Mouse (Mus musculus): ENCODE measurements around the gene Jund. TPM values are rescaled to one million over a fixed set of nuclear protein-coding genes. Genes with fewer than 3 reads are reported as not detected.

Jund gene
- polyA plus RNA-seq, 1 experiment from 2014 or later = 117 TPM

GRCm38 (mm10) chr8:70680039-70680438 lies 18.7 kb upstream of the Jund start:
- Histone ChIP-seq H3K4me3 (ENCODE audit: low read length) (no peak overlapping the region), H3K36me3 (ENCODE audit: control insufficient read depth, insufficient read depth, low read length) (peaks cover 31% of the 10 kb centered on the region)
- WGBS = 69% methylated on average over 3 of the region's 3 CpGs

GRCm38 (mm10) chr8:70681410-70681809 lies 17.3 kb upstream of the Jund start:
- H3K4me1 ChIP-seq (ENCODE audit: control insufficient read depth, insufficient read depth, low read length) = peaks cover 8% of the 10 kb centered on the region; the same call in 1 of the 2 replicates
- H3K4me2 ChIP-seq (replicated peaks; ENCODE audit: low read depth, low read length) = no peak overlapping the region
- H3K9me3 ChIP-seq (ENCODE audit: control insufficient read depth, low read length) = no peaks in the 10 kb centered on the region
- peaks cover 28% of the 10 kb centered on the region for H3K36me3 ChIP-seq (ENCODE audit: control insufficient read depth, insufficient read depth, low read length)
- H3K4me3 ChIP-seq (ENCODE audit: low read length) = no peak overlapping the region
- H3K27ac ChIP-seq (ENCODE audit: low read depth, low read length) = no peak overlapping the region
- no peak for ATAC-seq (ENCODE audit: low FRiP score, low TSS enrichment)
- WGBS = 75% methylated on average over 3 of the region's 3 CpGs
- no peaks in the 10 kb centered on the region for H3K27me3 ChIP-seq (ENCODE audit: control insufficient read depth, insufficient read depth, low read length)
- H3K9ac ChIP-seq (ENCODE audit: low read depth, low read length) = no peak overlapping the region

More at GRCm38 (mm10) chr8:70680039-70680438, 18.7 kb upstream of the Jund start:
- Histone ChIP-seq H3K4me1 (ENCODE audit: control insufficient read depth, insufficient read depth, low read length) (peaks cover 10% of the 10 kb centered on the region), H3K27ac (ENCODE audit: low read depth, low read length) (no peak overlapping the region), H3K4me2 (replicated peaks; ENCODE audit: low read depth, low read length) (no peak overlapping the region), H3K9me3 (ENCODE audit: control insufficient read depth, low read length) (no peaks in the 10 kb centered on the region), H3K27me3 (ENCODE audit: control insufficient read depth, insufficient read depth, low read length) (no peaks in the 10 kb centered on the region), H3K9ac (ENCODE audit: low read depth, low read length) (no peak overlapping the region)
- no peak for ATAC-seq (ENCODE audit: low FRiP score, low TSS enrichment)

GRCm38 (mm10) chr8:70682193-70682592 lies 16.6 kb upstream of the Jund start:
- no peak overlapping the region for H3K4me3 ChIP-seq (ENCODE audit: low read length)
- 3% methylated on average over 19 of the region's 19 CpGs for WGBS
- H3K9me3 ChIP-seq (ENCODE audit: control insufficient read depth, low read length) = no peaks in the 10 kb centered on the region
- no peaks in the 10 kb centered on the region for H3K27me3 ChIP-seq (ENCODE audit: control insufficient read depth, insufficient read depth, low read length)
- no peak overlapping the region for H3K27ac ChIP-seq (ENCODE audit: low read depth, low read length)
- peak overlapping the region; percentile 40; the same call in 1 of the 2 replicates for H3K9ac ChIP-seq (ENCODE audit: low read depth, low read length)
- peaks cover 8% of the 10 kb centered on the region; the same call in 1 of the 2 replicates for H3K4me1 ChIP-seq (ENCODE audit: control insufficient read depth, insufficient read depth, low read length)
- peak; percentile 45 for ATAC-seq (ENCODE audit: low FRiP score, low TSS enrichment)
- H3K4me2 ChIP-seq (replicated peaks; ENCODE audit: low read depth, low read length) = peak overlapping the region; percentile 21
- H3K36me3 ChIP-seq (ENCODE audit: control insufficient read depth, insufficient read depth, low read length) = peaks cover 26% of the 10 kb centered on the region

GRCm38 (mm10) chr8:70682692-70683091 lies 16.1 kb upstream of the Jund start:
- Histone ChIP-seq H3K9ac (ENCODE audit: low read depth, low read length) (no peak overlapping the region), H3K9me3 (ENCODE audit: control insufficient read depth, low read length) (no peaks in the 10 kb centered on the region), H3K27me3 (ENCODE audit: control insufficient read depth, insufficient read depth, low read length) (no peaks in the 10 kb centered on the region), H3K4me3 (ENCODE audit: low read length) (no peak overlapping the region), H3K4me2 (replicated peaks; ENCODE audit: low read depth, low read length) (no peak overlapping the region), H3K27ac (ENCODE audit: low read depth, low read length) (no peak overlapping the region), H3K36me3 (ENCODE audit: control insufficient read depth, insufficient read depth, low read length) (peaks cover 22% of the 10 kb centered on the region), H3K4me1 (ENCODE audit: control insufficient read depth, insufficient read depth, low read length) (peaks cover 8% of the 10 kb centered on the region; the same call in 1 of the 2 replicates)
- ATAC-seq (ENCODE audit: low FRiP score, low TSS enrichment) = no peak
- 79% methylated on average over 3 of the region's 3 CpGs for WGBS

- H3K4me2 ChIP-seq (replicated peaks; ENCODE audit: low read depth, low read length) = no peak overlapping the region
- H3K4me1 ChIP-seq (ENCODE audit: control insufficient read depth, insufficient read depth, low read length) = peaks cover 8% of the 10 kb centered on the region; the same call in 1 of the 2 replicates
- H3K27me3 ChIP-seq (ENCODE audit: control insufficient read depth, insufficient read depth, low read length) = no peaks in the 10 kb centered on the region
- no peak overlapping the region for H3K27ac ChIP-seq (ENCODE audit: low read depth, low read length)
- no peak; the same call in 1 of the 2 replicates for ATAC-seq (ENCODE audit: low FRiP score, low TSS enrichment)
- no peak overlapping the region for H3K9ac ChIP-seq (ENCODE audit: low read depth, low read length)
- peaks cover 6% of the 10 kb centered on the region for H3K36me3 ChIP-seq (ENCODE audit: control insufficient read depth, insufficient read depth, low read length)
- no peak overlapping the region for H3K4me3 ChIP-seq (ENCODE audit: low read length)
- WGBS = 49% methylated on average over 7 of the region's 7 CpGs
- no peaks in the 10 kb centered on the region for H3K9me3 ChIP-seq (ENCODE audit: control insufficient read depth, low read length)
Observed at GRCm38 (mm10) chr8:70684291-70684690, 14.5 kb upstream of the Jund start.

- no peaks in the 10 kb centered on the region for H3K9me3 ChIP-seq (ENCODE audit: control insufficient read depth, low read length)
- 80% methylated on average over 8 of the region's 8 CpGs for WGBS
- H3K4me3 ChIP-seq (ENCODE audit: low read length) = no peak overlapping the region
- no peak overlapping the region for H3K9ac ChIP-seq (ENCODE audit: low read depth, low read length)
- no peak for ATAC-seq (ENCODE audit: low FRiP score, low TSS enrichment)
- peaks cover 14% of the 10 kb centered on the region for H3K4me1 ChIP-seq (ENCODE audit: control insufficient read depth, insufficient read depth, low read length)
- H3K4me2 ChIP-seq (replicated peaks; ENCODE audit: low read depth, low read length) = no peak overlapping the region
- H3K27ac ChIP-seq (ENCODE audit: low read depth, low read length) = no peak overlapping the region
- no peaks in the 10 kb centered on the region for H3K27me3 ChIP-seq (ENCODE audit: control insufficient read depth, insufficient read depth, low read length)
- no peaks in the 10 kb centered on the region for H3K36me3 ChIP-seq (ENCODE audit: control insufficient read depth, insufficient read depth, low read length)
Observed at GRCm38 (mm10) chr8:70687576-70687975, 11.2 kb upstream of the Jund start.

GRCm38 (mm10) chr8:70688136-70688535 lies 10.6 kb upstream of the Jund start:
- Histone ChIP-seq H3K4me2 (replicated peaks; ENCODE audit: low read depth, low read length) (no peak overlapping the region), H3K9ac (ENCODE audit: low read depth, low read length) (no peak overlapping the region), H3K4me3 (ENCODE audit: low read length) (no peak overlapping the region), H3K27me3 (ENCODE audit: control insufficient read depth, insufficient read depth, low read length) (no peaks in the 10 kb centered on the region), H3K36me3 (ENCODE audit: control insufficient read depth, insufficient read depth, low read length) (no peaks in the 10 kb centered on the region), H3K4me1 (ENCODE audit: control insufficient read depth, insufficient read depth, low read length) (peaks cover 15% of the 10 kb centered on the region), H3K9me3 (ENCODE audit: control insufficient read depth, low read length) (no peaks in the 10 kb centered on the region), H3K27ac (ENCODE audit: low read depth, low read length) (no peak overlapping the region)
- ATAC-seq (ENCODE audit: low FRiP score, low TSS enrichment) = no peak
- 78% methylated on average over 3 of the region's 3 CpGs for WGBS

- 78% methylated on average over 5 of the region's 5 CpGs for WGBS
- Histone ChIP-seq H3K9ac (ENCODE audit: low read depth, low read length) (no peak overlapping the region), H3K36me3 (ENCODE audit: control insufficient read depth, insufficient read depth, low read length) (no peaks in the 10 kb centered on the region), H3K9me3 (ENCODE audit: control insufficient read depth, low read length) (no peaks in the 10 kb centered on the region), H3K27ac (ENCODE audit: low read depth, low read length) (no peak overlapping the region), H3K27me3 (ENCODE audit: control insufficient read depth, insufficient read depth, low read length) (no peaks in the 10 kb centered on the region), H3K4me1 (ENCODE audit: control insufficient read depth, insufficient read depth, low read length) (peaks cover 23% of the 10 kb centered on the region), H3K4me3 (ENCODE audit: low read length) (no peak overlapping the region), H3K4me2 (replicated peaks; ENCODE audit: low read depth, low read length) (no peak overlapping the region)
- no peak for ATAC-seq (ENCODE audit: low FRiP score, low TSS enrichment)
Observed at GRCm38 (mm10) chr8:70689892-70690390, 8.8 kb upstream of the Jund start.

GRCm38 (mm10) chr8:70691230-70691629 lies 7.5 kb upstream of the Jund start:
- Histone ChIP-seq H3K27ac (ENCODE audit: low read depth, low read length) (peak overlapping the region; percentile 90), H3K4me3 (ENCODE audit: low read length) (peak overlapping the region; percentile 7; the same call in 1 of the 2 replicates), H3K4me1 (ENCODE audit: control insufficient read depth, insufficient read depth, low read length) (peaks cover 36% of the 10 kb centered on the region), H3K9ac (ENCODE audit: low read depth, low read length) (peak overlapping the region; percentile 60), H3K4me2 (replicated peaks; ENCODE audit: low read depth, low read length) (peak overlapping the region; percentile 32), H3K27me3 (ENCODE audit: control insufficient read depth, insufficient read depth, low read length) (no peaks in the 10 kb centered on the region), H3K9me3 (ENCODE audit: control insufficient read depth, low read length) (no peaks in the 10 kb centered on the region), H3K36me3 (ENCODE audit: control insufficient read depth, insufficient read depth, low read length) (no peaks in the 10 kb centered on the region)
- WGBS = 60% methylated on average over 4 of the region's 4 CpGs
- ATAC-seq (ENCODE audit: low FRiP score, low TSS enrichment) = no peak; the same call in 1 of the 2 replicates
